Mouse (Mus musculus) v-Abl transformed pro-B cells (cell line): ENCODE measurements around the gene Esp16.
"Not testable (repeated sequence)": the region's sequence is repeated elsewhere in the genome, so short reads cannot be mapped to it uniquely, and the experiment has no call there.

Source experiments
- in situ Hi-C, 2 experiments: fragments of 400-800 bp; cut with MboI; formaldehyde crosslinking; loops; one replicate each; pipeline ENCODE4 v1.15.1; 2025; ENCODE audit not compliant: unreplicated experiment in 2 of 2

The Esp16 gene

DNA sequence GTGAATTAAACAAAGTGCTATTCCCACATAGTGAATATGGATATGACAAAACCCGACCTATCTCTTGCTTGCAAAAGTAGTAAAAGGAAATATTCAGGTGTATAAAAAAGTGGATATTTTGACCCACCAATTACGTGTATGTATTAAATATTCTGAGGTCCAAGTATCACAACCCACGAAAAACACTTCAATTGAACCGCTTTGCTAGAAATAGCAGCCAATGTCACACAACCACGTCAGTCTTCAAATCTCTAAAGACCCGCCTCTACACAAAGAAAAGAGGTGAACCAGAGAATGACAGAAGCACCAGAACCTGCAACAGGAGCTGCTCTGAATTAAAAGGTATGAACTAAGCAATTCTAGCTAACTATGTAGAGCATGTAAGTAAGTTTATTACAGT lies at the start of gene Esp16:
Esp16 (plus strand) TSS at position 301 of the 400 bp plus-strand sequence.
- in situ Hi-C loops, result not testable (repeated sequence)

DNA sequence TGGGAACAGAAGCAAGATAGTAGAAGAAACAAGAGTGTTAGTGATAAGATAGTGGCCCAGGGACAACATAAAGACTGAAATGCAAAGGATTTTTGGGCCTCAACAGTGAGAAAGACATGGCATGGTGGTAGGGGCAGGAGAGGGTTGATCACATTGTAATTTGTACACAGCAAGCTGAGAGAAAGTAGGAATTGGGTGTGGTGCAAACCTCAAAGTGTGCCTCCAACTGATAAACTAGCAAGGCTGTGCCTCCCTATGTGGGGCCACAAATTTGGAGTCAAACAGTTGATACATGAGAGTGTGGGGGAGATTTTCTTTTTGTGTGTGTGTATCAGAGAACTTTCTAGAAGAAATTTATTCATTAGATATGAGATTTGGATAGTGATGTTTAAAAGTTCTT lies 37.9 kb upstream of the Esp16 start:
- in situ Hi-C loops, result not testable (repeated sequence)
